Mouse (Mus musculus): ENCODE results near the gene Ace3. TPM values are rescaled to one million over a fixed set of nuclear protein-coding genes. Genes with fewer than 3 reads are reported as not detected.

Ace3 gene
- polyA plus RNA-seq (2015; fragmentation: Nextera tagmentation; extraction: Ambion mirVana): 0.06 TPM in 1 of 2 replicates, not detected in the other

DNA sequence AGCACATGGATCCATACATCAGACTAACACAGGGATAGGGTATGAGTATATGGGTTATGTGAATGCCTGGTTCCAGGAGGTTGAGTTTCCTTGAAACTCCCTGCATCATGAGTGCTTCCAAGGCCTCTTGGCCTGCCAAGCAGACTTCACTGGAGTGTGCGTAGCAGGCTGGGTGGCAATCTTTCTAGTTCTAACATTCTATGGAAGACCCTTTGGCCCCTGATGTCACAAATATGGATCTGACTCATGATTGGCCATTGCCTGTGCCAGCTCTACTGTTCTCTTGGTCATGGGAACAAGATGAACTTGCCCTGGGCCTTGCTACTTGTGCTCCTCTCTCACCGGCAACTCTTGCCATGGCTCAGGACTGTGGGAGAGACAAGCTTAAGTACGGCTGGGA, at the start of gene Ace3:
Gene Ace3, plus strand, starts transcription at position 301 of the 400 bp plus-strand sequence.
- no peak for TF ChIP-seq CTCF (IDR thresholded peaks at IDR 0.05; ENCODE audit: low read depth)
- H3K4me2 ChIP-seq (ENCODE audit: low read length): no peak within 1 kb of the TSS
- 97% methylated on average over 3 of the region's 3 CpGs for WGBS
- H3K4me1 ChIP-seq (replicated peaks; ENCODE audit: insufficient read depth, low read length): no peaks in the 10 kb centered on the region
- no peaks in the 10 kb centered on the region for H3K36me3 ChIP-seq (ENCODE audit: insufficient read depth, low read length)
- no peak for ATAC-seq (replicated peaks; ENCODE audit: low FRiP score, low read depth)
- H3K27me3 ChIP-seq (ENCODE audit: insufficient read depth, low read length): no peaks in the 10 kb centered on the region
- no peak for DNase-seq (ENCODE audit: low spot score)
- no peak within 1 kb of the TSS for H3K9ac ChIP-seq (ENCODE audit: low read depth, low read length)
- H3K9me3 ChIP-seq (replicated peaks; ENCODE audit: low read length): no peaks in the 10 kb centered on the region
- no peak within 1 kb of the TSS for H3K27ac ChIP-seq
- H3K4me3 ChIP-seq (replicated peaks; ENCODE audit: low read depth, low read length): no peak within 1 kb of the TSS

DNA sequence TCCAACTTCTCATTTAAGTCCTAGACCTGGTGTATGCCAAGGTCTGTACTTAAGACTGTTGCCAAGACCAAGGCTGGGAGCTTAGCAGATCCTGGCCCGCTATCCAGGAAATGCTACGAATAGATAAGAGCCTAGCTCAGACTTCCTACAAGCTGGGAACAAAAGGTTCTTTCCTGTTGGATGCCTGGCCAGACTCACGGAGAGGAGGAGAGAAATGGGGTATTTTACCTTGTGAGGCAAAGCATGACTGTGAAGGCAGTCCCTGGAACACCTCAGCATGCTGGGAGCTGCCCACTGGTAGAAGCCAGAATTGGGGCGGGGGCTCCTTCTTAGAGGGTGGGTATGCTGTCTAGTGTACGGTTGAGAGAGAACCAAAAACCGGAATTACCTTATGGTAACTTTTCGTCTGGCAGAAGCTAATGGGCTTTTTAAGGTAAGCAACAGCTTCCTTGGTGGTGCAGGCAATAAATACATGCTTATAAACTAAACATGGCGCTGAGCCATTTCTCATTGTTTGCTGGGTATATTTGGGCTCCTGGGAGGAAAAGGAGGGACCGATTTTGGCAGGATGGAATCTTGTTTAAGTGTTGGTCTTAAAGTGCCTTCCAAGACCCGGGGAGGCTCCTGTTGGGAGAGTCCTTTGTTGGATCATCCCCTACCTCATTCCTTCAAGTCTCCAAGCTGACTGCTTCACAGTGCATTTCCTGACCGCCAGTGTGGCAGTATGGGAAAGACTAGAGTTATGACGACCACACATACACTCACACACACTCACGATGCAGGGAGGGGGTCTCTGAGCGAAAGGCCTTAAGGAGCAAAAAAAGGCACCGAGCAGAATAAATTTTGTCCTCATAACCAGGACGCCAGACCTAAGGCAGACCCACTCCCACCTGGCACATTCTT, 49.5 kb upstream of the Ace3 start:
- H3K4me1 ChIP-seq (replicated peaks; ENCODE audit: insufficient read depth, low read length): peaks cover 10% of the 10 kb centered on the region; the same call in 1 of the 2 replicates
- 67% methylated on average over 16 of the region's 16 CpGs for WGBS
- ATAC-seq (replicated peaks; ENCODE audit: low FRiP score, low read depth) (no peak), DNase-seq (ENCODE audit: low spot score) (peak; percentile 45)
- H3K4me3 ChIP-seq (replicated peaks; ENCODE audit: low read depth, low read length): no peak overlapping the region
- H3K4me2 ChIP-seq (ENCODE audit: low read length): peak overlapping the region; percentile 95; the same call in 1 of the 2 replicates
- no peaks in the 10 kb centered on the region for H3K27me3 ChIP-seq (ENCODE audit: insufficient read depth, low read length)
- no peak for TF ChIP-seq CTCF (IDR thresholded peaks at IDR 0.05; ENCODE audit: low read depth)
- H3K9ac ChIP-seq (ENCODE audit: low read depth, low read length): no peak overlapping the region
- no peaks in the 10 kb centered on the region for H3K9me3 ChIP-seq (replicated peaks; ENCODE audit: low read length)
- peak overlapping the region; percentile 87 for H3K27ac ChIP-seq
- H3K36me3 ChIP-seq (ENCODE audit: insufficient read depth, low read length): no peaks in the 10 kb centered on the region

DNA sequence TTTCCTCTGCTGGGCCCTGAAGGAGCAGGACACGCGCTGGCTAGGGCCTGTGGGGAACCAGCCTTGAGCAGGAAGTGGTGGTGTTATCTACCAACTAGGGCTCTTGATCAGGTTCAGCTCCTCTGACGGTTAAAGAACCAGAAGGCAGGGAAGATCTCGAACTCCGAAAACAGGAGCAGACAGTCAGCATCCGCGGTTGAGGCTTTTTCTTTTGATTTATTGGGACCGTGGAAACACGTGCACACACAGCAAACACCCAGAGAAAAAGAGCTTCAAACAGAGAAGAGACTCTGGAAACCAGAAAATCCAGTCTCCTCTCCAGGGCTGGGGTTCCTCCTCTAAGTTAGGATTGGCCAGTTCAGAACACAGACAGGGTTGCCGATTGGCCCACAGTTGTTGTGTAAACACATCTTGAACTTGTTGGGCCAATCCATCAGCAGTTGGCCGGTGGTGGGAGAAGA, 47.8 kb upstream of the Ace3 start:
- WGBS: 38% methylated on average over 11 of the region's 11 CpGs
- Histone ChIP-seq H3K9ac (ENCODE audit: low read depth, low read length) (no peak overlapping the region), H3K36me3 (ENCODE audit: insufficient read depth, low read length) (no peaks in the 10 kb centered on the region), H3K4me2 (ENCODE audit: low read length) (no peak overlapping the region), H3K4me3 (replicated peaks; ENCODE audit: low read depth, low read length) (no peak overlapping the region), H3K4me1 (replicated peaks; ENCODE audit: insufficient read depth, low read length) (peaks cover 10% of the 10 kb centered on the region; the same call in 1 of the 2 replicates), H3K27me3 (ENCODE audit: insufficient read depth, low read length) (no peaks in the 10 kb centered on the region), H3K9me3 (replicated peaks; ENCODE audit: low read length) (no peaks in the 10 kb centered on the region), H3K27ac (no peak overlapping the region)
- TF ChIP-seq CTCF (IDR thresholded peaks at IDR 0.05; ENCODE audit: low read depth): no peak
- DNase-seq (ENCODE audit: low spot score) (peak; percentile 35), ATAC-seq (replicated peaks; ENCODE audit: low FRiP score, low read depth) (no peak)

GRCm38 (mm10) chr11:105948255-105948654, 46.2 kb upstream of the Ace3 start:
- Histone ChIP-seq H3K36me3 (ENCODE audit: insufficient read depth, low read length) (no peaks in the 10 kb centered on the region), H3K4me1 (replicated peaks; ENCODE audit: insufficient read depth, low read length) (peaks cover 13% of the 10 kb centered on the region; the same call in 1 of the 2 replicates), H3K4me3 (replicated peaks; ENCODE audit: low read depth, low read length) (no peak overlapping the region), H3K27me3 (ENCODE audit: insufficient read depth, low read length) (no peaks in the 10 kb centered on the region), H3K27ac (no peak overlapping the region), H3K4me2 (ENCODE audit: low read length) (no peak overlapping the region), H3K9me3 (replicated peaks; ENCODE audit: low read length) (no peaks in the 10 kb centered on the region), H3K9ac (ENCODE audit: low read depth, low read length) (no peak overlapping the region)
- no peak for TF ChIP-seq CTCF (IDR thresholded peaks at IDR 0.05; ENCODE audit: low read depth)
- ATAC-seq (replicated peaks; ENCODE audit: low FRiP score, low read depth): no peak
- 68% methylated on average over 2 of the region's 2 CpGs for WGBS
- DNase-seq (ENCODE audit: low spot score): no peak

GRCm38 (mm10) chr11:105950519-105950918, 44.0 kb upstream of the Ace3 start:
- WGBS: 46% methylated on average over 4 of the region's 4 CpGs
- H3K4me1 ChIP-seq (replicated peaks; ENCODE audit: insufficient read depth, low read length): 0 out of 2 replicates have a peak, but pooled peaks cover 3% of the 10 kb centered on the region
- no peaks in the 10 kb centered on the region for H3K36me3 ChIP-seq (ENCODE audit: insufficient read depth, low read length)
- ATAC-seq (replicated peaks; ENCODE audit: low FRiP score, low read depth): no peak
- H3K27me3 ChIP-seq (ENCODE audit: insufficient read depth, low read length): no peaks in the 10 kb centered on the region
- H3K4me2 ChIP-seq (ENCODE audit: low read length): no peak overlapping the region
- no peak overlapping the region for H3K9ac ChIP-seq (ENCODE audit: low read depth, low read length)
- peak overlapping the region; percentile 54 for H3K27ac ChIP-seq
- no peak for TF ChIP-seq CTCF (IDR thresholded peaks at IDR 0.05; ENCODE audit: low read depth)
- no peak for DNase-seq (ENCODE audit: low spot score)
- no peaks in the 10 kb centered on the region for H3K9me3 ChIP-seq (replicated peaks; ENCODE audit: low read length)
- H3K4me3 ChIP-seq (replicated peaks; ENCODE audit: low read depth, low read length): no peak overlapping the region

DNA sequence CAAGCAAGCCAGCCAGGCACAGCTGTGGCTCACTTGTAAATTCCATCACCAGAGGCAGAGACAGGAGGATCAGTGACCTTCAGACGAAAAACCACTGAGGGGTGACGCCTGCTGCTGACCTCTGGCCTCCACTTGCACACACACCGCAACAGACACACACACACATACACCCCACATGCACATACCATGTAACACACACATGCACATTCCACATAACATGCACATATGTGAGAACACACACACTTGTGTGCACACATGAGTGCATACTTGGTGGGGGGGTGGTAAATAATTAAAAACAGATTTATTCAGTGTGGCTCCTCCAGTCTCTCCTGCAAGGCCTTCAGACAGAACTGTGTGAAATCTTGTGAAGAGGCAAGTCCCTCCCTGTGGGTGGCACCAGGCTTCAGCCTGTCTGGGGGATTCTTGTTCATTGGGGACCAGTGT, 42.9 kb upstream of the Ace3 start:
- TF ChIP-seq CTCF (IDR thresholded peaks at IDR 0.05; ENCODE audit: low read depth): no peak
- peak overlapping the region; percentile 72 for H3K27ac ChIP-seq
- no peak overlapping the region for H3K9ac ChIP-seq (ENCODE audit: low read depth, low read length)
- no peak overlapping the region for H3K4me2 ChIP-seq (ENCODE audit: low read length)
- H3K4me1 ChIP-seq (replicated peaks; ENCODE audit: insufficient read depth, low read length): 0 out of 2 replicates have a peak, but pooled peaks cover 3% of the 10 kb centered on the region
- H3K27me3 ChIP-seq (ENCODE audit: insufficient read depth, low read length): no peaks in the 10 kb centered on the region
- 21% methylated on average over 3 of the region's 3 CpGs for WGBS
- ATAC-seq (replicated peaks; ENCODE audit: low FRiP score, low read depth): peak; percentile 45
- H3K9me3 ChIP-seq (replicated peaks; ENCODE audit: low read length): no peaks in the 10 kb centered on the region
- peak; percentile 42 for DNase-seq (ENCODE audit: low spot score)
- no peak overlapping the region for H3K4me3 ChIP-seq (replicated peaks; ENCODE audit: low read depth, low read length)
- H3K36me3 ChIP-seq (ENCODE audit: insufficient read depth, low read length): no peaks in the 10 kb centered on the region

All from kidney, postnatal 0 days (tissue).